28 mouse cellular contexts compared by ENCODE assay signal in genomic region chr15:50078246-50078645, GRCm38 (mm10).
"Had no signal": no experiment of that assay in that cellular context is flagged by ENCODE, and none has a peak within 500 bp of the region (broad histone marks: within the 10 kb centered on the region; RNA-seq: fewer than 3 reads in every experiment).

No protein-coding gene starts in this region.

- ATAC-seq: hindbrain, postnatal 0 days; intestine, embryonic 16.5 days; liver, embryonic 12.5 days had no signal

- H3K27ac ChIP-seq: gastrocnemius, adult 2 months; heart, embryonic 13.5 days; heart, embryonic 15.5 days; hindbrain, embryonic 10.5 days; hindbrain, embryonic 12.5 days; hindbrain, embryonic 15.5 days; hindbrain, postnatal 0 days; kidney, embryonic 15.5 days; kidney, postnatal 0 days; limb, embryonic 13.5 days; limb, embryonic 15.5 days; liver, embryonic 12.5 days; liver, embryonic 14.5 days had no signal

- H3K4me1 ChIP-seq: heart, embryonic 13.5 days; heart, embryonic 15.5 days; hindbrain, embryonic 10.5 days; hindbrain, embryonic 12.5 days; hindbrain, embryonic 15.5 days; kidney, embryonic 15.5 days; limb, embryonic 13.5 days; limb, embryonic 15.5 days; liver, embryonic 12.5 days had no signal

- H3K27me3 ChIP-seq: heart, embryonic 13.5 days; heart, embryonic 15.5 days; hindbrain, embryonic 12.5 days; hindbrain, embryonic 15.5 days; kidney, embryonic 15.5 days; limb, embryonic 13.5 days; limb, embryonic 15.5 days; liver, embryonic 12.5 days had no signal

- H3K4me2 ChIP-seq: heart, embryonic 11.5 days; heart, embryonic 13.5 days; heart, embryonic 15.5 days; hindbrain, embryonic 12.5 days; hindbrain, embryonic 15.5 days; kidney, embryonic 15.5 days; limb, embryonic 13.5 days; limb, embryonic 15.5 days; liver, embryonic 12.5 days had no signal

- H3K4me3 ChIP-seq: gastrocnemius, adult 2 months; heart, embryonic 13.5 days; heart, embryonic 15.5 days; hindbrain, embryonic 10.5 days; hindbrain, embryonic 12.5 days; hindbrain, embryonic 15.5 days; kidney, embryonic 15.5 days; limb, embryonic 13.5 days; limb, embryonic 15.5 days; liver, embryonic 12.5 days had no signal

- DNase-seq: gastrocnemius, adult 2 months; gastrocnemius, postnatal 10 days; gastrocnemius, postnatal 25 days; heart, adult 18-20 months; heart, postnatal 14 days; heart, postnatal 36 days; kidney, adult 11 months; kidney, adult 2 months; kidney, adult 9 months; kidney, postnatal 14 days; kidney, postnatal 36 days; layer of hippocampus, adult 9-11 months; layer of hippocampus, postnatal 36 days; left cerebral cortex, postnatal 4 days had no signal

- H3K9ac ChIP-seq: heart, embryonic 13.5 days; heart, embryonic 15.5 days; hindbrain, embryonic 12.5 days; hindbrain, embryonic 15.5 days; kidney, embryonic 15.5 days; limb, embryonic 13.5 days; limb, embryonic 15.5 days; liver, embryonic 12.5 days; liver, embryonic 14.5 days had no signal

- H3K9me3 ChIP-seq: heart, embryonic 13.5 days; heart, embryonic 15.5 days; hindbrain, embryonic 10.5 days; hindbrain, embryonic 12.5 days; hindbrain, embryonic 15.5 days; kidney, embryonic 15.5 days; limb, embryonic 13.5 days; limb, embryonic 15.5 days; liver, embryonic 12.5 days had no signal

- H3K36me3 ChIP-seq: heart, embryonic 13.5 days; heart, embryonic 15.5 days; hindbrain, embryonic 10.5 days; hindbrain, embryonic 12.5 days; hindbrain, embryonic 15.5 days; kidney, embryonic 15.5 days; limb, embryonic 13.5 days; limb, embryonic 15.5 days; liver, embryonic 12.5 days had no signal
